Mouse (Mus musculus) adrenal gland, postnatal 4 days (tissue): ENCODE measurements around the gene Prame. TPM values are rescaled to one million over a fixed set of nuclear protein-coding genes. Genes with fewer than 3 reads are reported as not detected.
"Not testable (repeated sequence)": the region's sequence is repeated elsewhere in the genome, so short reads cannot be mapped to it uniquely, and the experiment has no call there.

Experiments
- DNase-seq, 2 experiments: peaks; one replicate each; pipeline ENCODE4 v3.0.0; 2021 to 2022; ENCODE audit warnings: low spot score in 2 of 2, mixed read lengths in 2 of 2
- long read RNA-seq, 2 experiments: library from polyadenylated mRNA; stranded (forward); transcript quantifications; one replicate each; pipeline ENCODE4 v2.0.0; 2021
- total RNA-seq, 2 experiments: library from RNA; stranded (reverse); gene quantifications; 2 replicates each; pipeline ENCODE4 v1.2.3; 2021

The Prame gene
- total RNA-seq = not detected
- long read RNA-seq, experiment 1 = 0 reads
- long read RNA-seq, experiment 2 = 0 reads

DNA sequence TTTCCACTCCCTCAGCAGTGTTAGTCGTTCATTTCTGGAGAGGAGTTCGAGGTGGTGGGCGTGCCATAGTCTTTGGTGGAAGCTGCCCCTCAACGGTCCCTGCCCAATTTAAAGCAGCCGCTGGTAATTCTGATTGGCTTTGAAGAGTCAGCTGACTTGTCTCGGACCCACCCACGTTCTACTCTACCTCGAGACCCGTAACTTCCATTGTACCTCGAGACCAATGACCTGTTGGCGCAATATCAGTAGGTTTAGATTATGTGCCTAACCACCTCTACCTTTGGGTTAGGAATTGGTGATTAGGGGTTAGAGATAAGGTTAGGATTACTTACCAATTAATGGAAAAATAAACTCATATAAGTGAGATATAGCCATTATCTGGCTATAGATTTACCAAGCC, at the start of gene Prame:
Gene Prame, minus strand, starts transcription at position 101 of the 400 bp plus-strand sequence.
- DNase-seq = no peak

- DNase-seq = peak in 1 of 2 experiments; percentile 2
These were observed 24.8 kb upstream of the Prame start for GRCm38 (mm10) chrX:135652173-135652772.

DNA sequence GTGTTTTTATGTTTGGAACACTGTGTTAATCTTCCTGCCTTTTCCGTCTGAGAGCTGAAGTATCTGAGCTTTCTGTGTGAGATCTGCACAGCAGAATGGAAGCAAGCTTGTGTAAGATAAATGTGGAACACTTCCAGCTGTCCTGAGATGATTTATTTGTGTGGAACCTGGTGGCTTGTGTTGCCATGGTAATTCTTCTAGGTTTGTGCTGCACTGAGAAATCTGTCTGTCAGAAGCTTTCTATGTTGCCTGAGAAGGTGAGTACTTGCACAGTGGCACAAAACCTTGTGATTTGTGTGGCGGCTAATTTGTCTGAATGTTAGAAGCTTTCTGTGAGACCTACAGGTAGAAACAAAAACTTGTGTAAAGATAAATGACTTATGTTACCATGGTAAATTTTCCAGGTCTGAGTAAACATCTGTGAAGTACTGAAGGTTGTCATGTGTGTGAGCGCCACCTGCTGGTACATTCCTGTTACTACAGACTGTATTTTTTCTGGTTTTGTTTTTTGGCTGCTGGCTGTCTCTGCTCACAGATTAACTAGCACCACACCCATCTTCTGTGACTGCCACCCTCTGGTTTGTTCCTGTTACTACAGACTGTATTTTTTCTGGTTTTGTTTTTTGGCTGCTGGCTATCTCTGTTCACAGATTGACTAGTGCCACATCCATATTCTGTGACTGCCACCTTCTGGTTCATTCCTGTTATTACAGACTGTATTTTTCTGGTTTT, 26.0 kb downstream of the Prame start:
- peak in 1 of 2 experiments; percentile 3 for DNase-seq

DNA sequence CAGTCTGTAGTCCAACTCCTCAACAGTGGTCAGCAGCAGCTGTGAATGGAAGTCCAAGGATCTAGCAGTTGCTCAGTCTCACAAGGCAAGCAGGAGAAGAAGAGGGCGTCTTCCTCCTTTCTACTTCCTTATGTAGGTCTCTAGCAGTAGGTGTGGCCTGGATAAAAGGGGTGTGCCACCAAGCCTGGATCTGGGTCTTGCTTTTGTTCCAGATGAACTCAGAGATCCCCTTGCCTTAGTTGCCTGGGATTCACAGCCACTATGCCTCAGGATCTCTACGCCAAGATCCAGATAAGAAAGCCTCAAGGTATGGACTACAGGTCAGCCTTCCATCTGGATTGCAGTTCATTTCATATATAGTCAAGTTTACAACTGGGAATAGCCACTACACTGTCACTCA, 28.8 kb downstream of the Prame start, which contains the start of gene Nxf7:
Gene Nxf7, minus strand, starts transcription at position 101 of the 400 bp plus-strand sequence.
- DNase-seq = no peak

DNA sequence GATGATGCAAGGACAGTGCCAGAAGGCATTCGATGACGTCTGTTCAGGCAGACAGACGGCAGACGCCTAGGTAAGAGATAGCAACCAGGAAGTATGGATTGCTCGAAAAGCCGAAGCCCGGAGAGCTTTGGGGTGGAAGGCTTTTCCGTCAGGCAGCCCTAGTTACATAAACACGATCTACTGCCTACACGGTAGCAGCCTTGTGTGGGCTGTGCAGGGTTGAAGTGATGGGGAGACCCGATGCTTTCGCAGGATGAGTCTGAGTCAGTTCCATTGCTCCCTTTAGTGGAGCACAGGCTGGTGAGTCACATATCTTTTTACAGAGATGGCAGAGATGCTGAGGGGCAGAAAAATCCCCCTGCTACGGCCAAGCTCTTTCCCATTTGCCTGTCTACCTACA, 29.4 kb downstream of the Prame start:
- no peak for DNase-seq

DNA sequence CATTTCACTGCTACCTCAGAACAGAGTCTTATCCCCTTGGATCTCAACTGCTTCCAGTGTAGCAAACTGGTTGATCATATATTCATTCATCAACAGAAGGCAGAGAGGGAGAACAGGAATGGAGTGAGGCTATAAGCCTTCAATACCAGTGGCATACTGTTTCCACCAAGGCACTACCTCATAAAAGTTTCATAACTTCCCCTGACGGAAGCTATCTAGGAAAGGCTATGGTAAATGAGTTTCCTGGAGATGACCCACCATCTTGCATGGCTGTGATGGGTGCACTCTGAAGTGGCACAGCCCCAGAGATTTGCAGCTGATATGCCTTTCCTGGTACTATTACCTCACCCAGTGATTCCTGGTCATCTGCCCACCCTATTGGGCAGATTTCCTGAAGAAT, 51.1 kb downstream of the Prame start:
- DNase-seq = no peak

GRCm38 (mm10) chrX:135574958-135575628, 52.4 kb downstream of the Prame start:
- not testable (repeated sequence) for DNase-seq

DNA sequence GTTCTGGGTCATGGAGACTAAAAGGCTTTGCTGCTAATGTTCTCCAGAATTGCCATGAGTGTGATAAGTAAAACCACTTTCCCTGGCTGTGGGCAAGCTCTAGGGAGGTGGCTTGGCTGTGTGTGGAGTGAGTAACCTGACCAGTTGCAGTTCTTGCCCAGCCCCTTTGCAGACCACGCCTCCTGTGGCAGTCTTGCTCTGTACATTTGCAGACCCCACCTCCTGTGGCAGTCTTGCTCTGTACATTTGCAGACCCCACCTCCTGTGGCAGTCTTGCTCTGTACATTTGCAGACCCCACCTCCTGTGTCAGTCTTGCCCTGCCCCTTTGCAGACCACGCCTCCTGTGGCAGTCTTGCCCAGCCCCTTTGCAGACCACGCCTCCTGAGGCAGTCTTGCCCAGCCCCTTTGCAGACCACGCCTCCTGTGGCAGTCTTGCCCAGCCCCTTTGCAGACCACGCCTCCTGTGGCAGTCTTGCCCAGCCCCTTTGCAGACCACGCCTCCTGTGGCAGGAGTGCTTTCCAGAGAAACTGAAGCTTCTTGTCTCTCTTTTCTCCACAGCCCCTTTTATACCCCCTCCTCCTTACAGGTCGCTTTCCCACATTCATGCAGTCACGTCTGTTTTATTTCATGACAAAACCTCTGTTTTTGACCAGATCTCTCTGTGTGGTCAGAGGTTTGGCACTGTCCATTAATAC, 53.1 kb downstream of the Prame start:
- not testable (repeated sequence) for DNase-seq

DNA sequence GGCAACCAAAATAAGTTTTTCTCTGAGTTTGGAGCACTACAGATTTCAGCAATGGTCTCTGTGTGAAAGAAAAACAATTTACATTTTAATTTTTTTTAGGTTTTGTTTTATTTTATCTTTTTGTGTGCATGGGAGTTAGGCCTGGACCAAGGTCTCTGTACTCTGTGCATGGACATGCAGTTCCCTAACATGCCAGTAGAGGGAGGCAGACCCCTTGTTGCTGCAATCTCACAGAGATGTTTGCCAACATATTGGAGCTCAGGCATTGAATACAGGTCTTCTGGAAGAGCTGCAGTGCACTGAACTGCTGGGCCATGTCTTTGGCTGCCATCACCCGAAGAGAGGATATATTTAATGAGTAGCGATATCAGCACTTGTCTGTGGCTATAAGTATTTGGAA, 58.0 kb downstream of the Prame start:
- DNase-seq = peak in 1 of 2 experiments; percentile 12

DNA sequence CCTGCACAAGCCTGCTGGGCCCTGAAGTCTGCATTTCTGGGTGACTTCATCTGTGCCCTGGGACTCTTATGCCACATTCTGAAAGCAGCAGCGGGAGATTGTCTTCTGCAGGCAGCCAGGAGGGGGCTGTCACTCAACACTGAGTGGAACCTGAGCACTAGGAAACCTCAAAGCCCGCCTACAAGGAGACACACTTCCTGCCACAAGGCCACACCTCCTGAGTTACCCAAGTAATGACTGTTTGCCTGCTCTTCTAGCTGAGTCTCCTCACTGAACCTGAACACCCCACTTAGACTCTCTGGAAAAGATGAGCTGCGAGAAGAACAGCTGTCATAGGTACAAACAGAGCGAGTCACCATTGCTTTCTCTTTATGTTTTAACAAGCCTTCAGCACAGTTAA, 62.6 kb downstream of the Prame start:
- not testable (repeated sequence) for DNase-seq

Other genes starting within 250 kb of the Prame start
- gene Gm7903, start 193.9 kb downstream of the Prame start, total RNA-seq = not detected
- gene AV320801, start 133.1 kb downstream of the Prame start, total RNA-seq = not detected
- gene Nxf7, start 28.9 kb downstream of the Prame start, total RNA-seq = under 1 TPM in 1 of 2 experiments, not detected in 1; 0.17 TPM
- not detected for gene Tcp11x2, start 66.1 kb upstream of the Prame start, total RNA-seq
- gene Tmsb15a, start 97.6 kb upstream of the Prame start, total RNA-seq = not detected
- gene Armcx5, start 115.0 kb upstream of the Prame start, total RNA-seq = 10 to 100 TPM; 23.8 to 28.6 TPM
- gene Gprasp1, start 115.0 kb upstream of the Prame start, total RNA-seq = 100 to 1,000 TPM in 1 of 2 experiments, 10 to 100 TPM in 1; 84.6 to 102 TPM
- 10 to 100 TPM; 34.8 to 36.8 TPM for gene Bhlhb9, start 169.9 kb upstream of the Prame start, total RNA-seq
- gene Gprasp2, start 211.3 kb upstream of the Prame start, total RNA-seq = 10 to 100 TPM; 39.8 to 46.2 TPM